20 mouse cellular contexts compared by ENCODE assay signal in genomic region chr9:66862202-66862601, GRCm38 (mm10).
"Had no signal": no experiment of that assay in that cellular context is flagged by ENCODE, and none has a peak within 500 bp of the region (broad histone marks: within the 10 kb centered on the region; RNA-seq: fewer than 3 reads in every experiment).

No protein-coding gene starts in this region.

- DNase-seq: lung, adult 2 months; lung, postnatal 14 days; lung, postnatal 36 days; retina, postnatal 1 day; right cerebral cortex, adult 18-20 months; right cerebral cortex, postnatal 25 days; right cerebral cortex, postnatal 4 days; spleen, adult 18-20 months; thymus, adult 18-20 months; thymus, postnatal 14 days; thymus, postnatal 36 days had no signal

- H3K27ac ChIP-seq: lung, embryonic 15.5 days; macrophage; midbrain, embryonic 13.5 days; midbrain, embryonic 15.5 days; neural tube, embryonic 15.5 days had no signal

- H3K4me1 ChIP-seq: midbrain, embryonic 15.5 days had no signal

- H3K36me3 ChIP-seq: midbrain, embryonic 15.5 days had no signal

- H3K9me3 ChIP-seq: lung, embryonic 15.5 days; megakaryocyte, embryonic 14.5 days; midbrain, embryonic 13.5 days; midbrain, embryonic 15.5 days; neural tube, embryonic 13.5 days; neural tube, embryonic 15.5 days had no signal

- H3K9ac ChIP-seq: lung, embryonic 15.5 days; midbrain, embryonic 13.5 days; midbrain, embryonic 15.5 days; neural tube, embryonic 13.5 days; neural tube, embryonic 15.5 days had no signal

- ATAC-seq: lung, postnatal 0 days; midbrain, embryonic 13.5 days; midbrain, embryonic 15.5 days had no signal

- H3K27me3 ChIP-seq: lung, embryonic 15.5 days; megakaryocyte, embryonic 14.5 days; midbrain, embryonic 13.5 days; midbrain, embryonic 15.5 days; neural tube, embryonic 13.5 days; neural tube, embryonic 15.5 days had no signal

- H3K4me3 ChIP-seq: lung, embryonic 15.5 days; megakaryocyte, embryonic 14.5 days; midbrain, embryonic 13.5 days; midbrain, embryonic 15.5 days; neural tube, embryonic 13.5 days; neural tube, embryonic 15.5 days had no signal

- H3K4me2 ChIP-seq: lung, embryonic 15.5 days; midbrain, embryonic 11.5 days; midbrain, embryonic 13.5 days; midbrain, embryonic 15.5 days; neural tube, embryonic 13.5 days; neural tube, embryonic 15.5 days had no signal
